Mouse (Mus musculus) midbrain, embryonic 15.5 days (tissue): ENCODE measurements at regions not wholly inside any gene's neighbourhood (a gene's known extent, or its start where the extent isn't known, plus 50 kb on each side); places are given as distances from the start of the nearest gene placed in this dataset.
A peak's percentile ranks its signal among the peaks of the same experiment; 100 is the strongest.

Source experiments
- ATAC-seq: fragments of 200-750 bp; cut with Nextera tagmentation; replicated peaks from 2 replicates; pipeline ENCODE4 v1.8.0; 2017; ENCODE audit warnings: moderate TSS enrichment
- H3K27ac ChIP-seq: fragments of 300-500 bp; sonication (generic); 2 replicates; pipeline ENCODE4 v1.5.1; 2015; ENCODE audit warnings: mild to moderate bottlenecking, inconsistent platforms
- H3K27me3 ChIP-seq: fragments of 300-500 bp; sonication (generic); replicated peaks from 2 replicates; pipeline ENCODE4 v1.6.1; 2015; ENCODE audit warnings: inconsistent platforms
- H3K36me3 ChIP-seq: fragments of 300-500 bp; sonication (generic); replicated peaks from 2 replicates; pipeline ENCODE4 v1.6.1; 2015; ENCODE audit warnings: inconsistent platforms
- H3K4me1 ChIP-seq: fragments of 300-500 bp; sonication (generic); 2 replicates; pipeline ENCODE4 v1.6.1; 2015; ENCODE audit warnings: inconsistent platforms
- H3K4me2 ChIP-seq: fragments of 300-500 bp; sonication (generic); 2 replicates; pipeline ENCODE4 v1.6.1; 2015; ENCODE audit warnings: inconsistent platforms, mild to moderate bottlenecking, moderate library complexity
- H3K4me3 ChIP-seq: fragments of 300-500 bp; sonication (generic); 2 replicates; pipeline ENCODE4 v1.5.1; 2015; ENCODE audit warnings: mild to moderate bottlenecking, inconsistent platforms
- H3K9ac ChIP-seq: fragments of 300-500 bp; sonication (generic); 2 replicates; pipeline ENCODE4 v1.6.1; 2015; ENCODE audit warnings: mild to moderate bottlenecking, inconsistent platforms
- H3K9me3 ChIP-seq: fragments of 300-500 bp; sonication (generic); 2 replicates; pipeline ENCODE4 v1.6.1; 2016; ENCODE audit warnings: inconsistent platforms
- WGBS: fragments of 180-500 bp; shearing (Covaris S2); methylation state at CpG from one replicate; pipeline ENCODE4 v1.1.7; 2015; ENCODE audit warnings: mixed read lengths; 5-methylcytosine and 5-hydroxymethylcytosine counted together

- H3K27ac ChIP-seq = no peak overlapping the region
- no peak overlapping the region for H3K4me3 ChIP-seq
- no peak overlapping the region for H3K4me2 ChIP-seq
- H3K9me3 ChIP-seq = no peaks in the 10 kb centered on the region
- no peak overlapping the region for H3K9ac ChIP-seq
- no peak for ATAC-seq
- WGBS = 94% methylated on average over 3 of the region's 3 CpGs
- H3K4me1 ChIP-seq = no peaks in the 10 kb centered on the region
- H3K36me3 ChIP-seq = no peaks in the 10 kb centered on the region
- no peaks in the 10 kb centered on the region for H3K27me3 ChIP-seq
Observed at GRCm38 (mm10) chr1:18727259-18727658, 375.6 kb upstream of the Tfap2d start.

GRCm38 (mm10) chr1:18758347-18759129, 344.3 kb upstream of the Tfap2d start:
- no peaks in the 10 kb centered on the region for H3K4me1 ChIP-seq
- no peak overlapping the region for H3K4me2 ChIP-seq
- 0 out of 2 replicates have a peak overlapping the region, but pooled peaks have one; percentile 34 for H3K27ac ChIP-seq
- 40% methylated on average over 3 of the region's 3 CpGs for WGBS
- no peaks in the 10 kb centered on the region for H3K9me3 ChIP-seq
- no peaks in the 10 kb centered on the region for H3K36me3 ChIP-seq
- ATAC-seq = peak; percentile 84
- no peak overlapping the region for H3K9ac ChIP-seq
- H3K4me3 ChIP-seq = no peak overlapping the region
- no peaks in the 10 kb centered on the region for H3K27me3 ChIP-seq

- Histone ChIP-seq H3K27me3 (no peaks in the 10 kb centered on the region), H3K9me3 (no peaks in the 10 kb centered on the region), H3K4me1 (no peaks in the 10 kb centered on the region), H3K9ac (no peak overlapping the region), H3K27ac (no peak overlapping the region), H3K36me3 (no peaks in the 10 kb centered on the region), H3K4me3 (no peak overlapping the region), H3K4me2 (no peak overlapping the region)
- 56% methylated on average over 1 of the region's 1 CpGs for WGBS
- ATAC-seq = no peak
Observed at GRCm38 (mm10) chr1:18793639-18794038, 309.2 kb upstream of the Tfap2d start.
